Mouse (Mus musculus) embryonic fibroblast, embryonic 13.5 days (primary cell): ENCODE data around the gene Acad11.

ENCODE experiments used
- CTCF ChIP-seq: IDR thresholded peaks from 2 replicates; pipeline ENCODE4 v1.5.1; 2011; ENCODE audit warnings: mild to moderate bottlenecking, control low read depth, low read length, moderate library complexity, borderline replicate concordance; ENCODE audit not compliant: insufficient read depth
- POLR2A ChIP-seq: IDR thresholded peaks from 2 replicates; pipeline ENCODE4 v1.6.1; 2011; ENCODE audit warnings: low read depth, mild to moderate bottlenecking, control low read depth, low read length, moderate library complexity

DNA sequence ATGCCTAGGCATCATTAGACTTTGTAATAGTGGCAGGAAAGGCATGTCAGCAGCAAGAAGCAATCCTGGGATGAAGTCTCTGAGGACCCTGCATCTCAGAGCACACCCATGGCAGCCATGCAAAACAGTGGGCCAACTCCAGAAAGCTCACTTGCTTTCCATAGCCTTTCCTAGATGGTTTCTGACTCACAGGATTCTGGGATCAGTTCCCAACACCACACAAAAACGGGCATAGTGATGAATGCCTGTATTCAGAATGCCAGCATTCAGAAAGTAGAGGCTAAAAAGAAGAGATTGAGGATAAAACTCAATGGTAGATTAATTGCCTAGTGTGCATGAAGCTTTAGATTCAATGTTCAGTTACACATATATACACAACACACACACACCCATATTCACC lies 48.7 kb upstream of the Acad11 start:
- TF ChIP-seq CTCF, result no peak
- TF ChIP-seq POLR2A, result no peak
